ENCODE assay signal across 9 mouse cellular contexts in the genomic region with DNA sequence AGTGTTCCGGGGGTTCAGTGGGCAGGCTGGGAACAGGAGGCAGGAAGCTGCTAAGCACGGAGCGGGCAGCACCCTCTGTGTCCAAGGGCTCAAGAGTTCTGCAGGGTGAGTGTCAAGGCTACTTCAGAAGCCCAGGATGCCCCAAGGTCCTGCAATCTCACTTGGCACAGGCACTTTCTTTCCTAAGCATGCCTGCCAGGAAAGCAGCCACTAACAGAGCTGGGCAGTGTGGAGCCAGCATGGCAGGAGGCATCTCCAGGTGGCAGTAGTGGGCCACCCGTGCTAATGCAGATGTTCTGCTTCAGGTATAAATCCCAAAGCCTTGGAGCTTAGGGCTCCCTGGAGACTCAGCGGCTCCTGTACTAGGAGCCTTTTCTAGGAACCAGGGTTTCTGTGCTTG. TPM values are rescaled to one million over a fixed set of nuclear protein-coding genes. Genes with fewer than 3 reads are reported as not detected.
DNase-seq lines count a peak whose midpoint lies in the region; ATAC-seq and TF ChIP-seq lines count a peak whose summit lies in the region.
"Had no signal": no experiment of that assay in that cellular context is flagged by ENCODE, and none has a peak within 500 bp of the region (broad histone marks: within the 10 kb centered on the region; RNA-seq: fewer than 3 reads in every experiment).

No protein-coding gene starts in this region.

- DNase-seq in forebrain, postnatal 0 days, result no peak
- no peak for DNase-seq in forebrain, embryonic 14.5 days (ENCODE audit: low spot score)
- peak; percentile 61 for DNase-seq in midbrain, postnatal 0 days (ENCODE audit: low spot score)
- peak; percentile 57 to 58 for DNase-seq in heart, postnatal 14 days
- peak; percentile 59 for DNase-seq in stomach, postnatal 0 days (ENCODE audit: low spot score)
- no peak for DNase-seq in layer of hippocampus, postnatal 10 days (ENCODE audit: low spot score in 2 of 2)
- DNase-seq: right cerebral cortex, adult 18-20 months had no signal

- no peak overlapping the region for H3K9ac ChIP-seq in forebrain, postnatal 0 days
- no peak overlapping the region for H3K9ac ChIP-seq in forebrain, embryonic 14.5 days (ENCODE audit: low read length)
- no peak overlapping the region for H3K9ac ChIP-seq in midbrain, postnatal 0 days (replicated peaks; ENCODE audit: low read length, poor library complexity, severe bottlenecking)
- H3K9ac ChIP-seq in midbrain, embryonic 15.5 days, result no peak overlapping the region
- no peak overlapping the region for H3K9ac ChIP-seq in stomach, postnatal 0 days (ENCODE audit: low read length)
- H3K9ac ChIP-seq in forebrain, embryonic 13.5 days, result no peak overlapping the region

- intact Hi-C loops in heart, postnatal 14 days (cut with DNase I), result loop anchor here (2.0 kb wide), 1 partner anchor 39 kb away; no protein-coding TSS in a partner anchor

- no peak overlapping the region for H3K4me2 ChIP-seq in forebrain, postnatal 0 days (ENCODE audit: low read depth)
- no peak overlapping the region for H3K4me2 ChIP-seq in forebrain, embryonic 14.5 days (ENCODE audit: low read length)
- no peak overlapping the region for H3K4me2 ChIP-seq in midbrain, postnatal 0 days (ENCODE audit: low read depth, low read length, poor library complexity, severe bottlenecking)
- H3K4me2 ChIP-seq in midbrain, embryonic 15.5 days, result no peak overlapping the region
- H3K4me2 ChIP-seq in stomach, postnatal 0 days (replicated peaks; ENCODE audit: low read depth), result no peak overlapping the region
- H3K4me2 ChIP-seq in forebrain, embryonic 13.5 days, result no peak overlapping the region

- no peak for TF ChIP-seq EP300 in stomach, postnatal 0 days (optimal IDR thresholded peaks at IDR 0.05)

- WGBS in forebrain, postnatal 0 days, result 86% methylated on average over 5 of the region's 5 CpGs
- WGBS in forebrain, embryonic 14.5 days, result 86% methylated on average over 5 of the region's 5 CpGs
- 77% methylated on average over 5 of the region's 5 CpGs for WGBS in midbrain, postnatal 0 days
- WGBS in midbrain, embryonic 15.5 days, result 81% methylated on average over 5 of the region's 5 CpGs
- WGBS in stomach, postnatal 0 days, result 83% methylated on average over 5 of the region's 5 CpGs
- 86% methylated on average over 5 of the region's 5 CpGs for whole genome bisulfite sequencing in forebrain, embryonic 13.5 days

- H3K4me1 ChIP-seq in forebrain, postnatal 0 days (ENCODE audit: insufficient read depth), result peaks cover 8% of the 10 kb centered on the region
- peaks cover 20% of the 10 kb centered on the region for H3K4me1 ChIP-seq in forebrain, embryonic 14.5 days (ENCODE audit: control insufficient read depth, insufficient read depth, low read length)
- H3K4me1 ChIP-seq in midbrain, postnatal 0 days (ENCODE audit: insufficient read depth, low read length), result peaks cover 10% of the 10 kb centered on the region; the same call in 1 of the 2 replicates
- H3K4me1 ChIP-seq in midbrain, embryonic 15.5 days, result peaks cover 24% of the 10 kb centered on the region
- peaks cover 4% of the 10 kb centered on the region; the same call in 1 of the 2 replicates for H3K4me1 ChIP-seq in stomach, postnatal 0 days (replicated peaks; ENCODE audit: control insufficient read depth, insufficient read depth)
- H3K4me1 ChIP-seq in forebrain, embryonic 13.5 days, result peaks cover 28% of the 10 kb centered on the region

- no peaks in the 10 kb centered on the region for H3K9me3 ChIP-seq in forebrain, postnatal 0 days (ENCODE audit: low read length)
- H3K9me3 ChIP-seq in forebrain, embryonic 14.5 days (replicated peaks; ENCODE audit: control insufficient read depth, low read length), result no peaks in the 10 kb centered on the region
- H3K9me3 ChIP-seq in midbrain, postnatal 0 days (ENCODE audit: low read length), result no peaks in the 10 kb centered on the region
- H3K9me3 ChIP-seq in midbrain, embryonic 15.5 days, result no peaks in the 10 kb centered on the region
- no peaks in the 10 kb centered on the region for H3K9me3 ChIP-seq in stomach, postnatal 0 days (ENCODE audit: control insufficient read depth, low read length)
- no peaks in the 10 kb centered on the region for H3K9me3 ChIP-seq in forebrain, embryonic 13.5 days (replicated peaks)

- H3K36me3 ChIP-seq in forebrain, postnatal 0 days (ENCODE audit: insufficient read depth), result peaks cover 47% of the 10 kb centered on the region
- H3K36me3 ChIP-seq in forebrain, embryonic 14.5 days (ENCODE audit: control insufficient read depth, insufficient read depth, low read length), result peaks cover 46% of the 10 kb centered on the region
- H3K36me3 ChIP-seq in midbrain, postnatal 0 days (ENCODE audit: insufficient read depth, low read length), result peaks cover 36% of the 10 kb centered on the region
- H3K36me3 ChIP-seq in midbrain, embryonic 15.5 days (replicated peaks), result peaks cover 26% of the 10 kb centered on the region; the same call in 1 of the 2 replicates
- H3K36me3 ChIP-seq in stomach, postnatal 0 days (ENCODE audit: control insufficient read depth, insufficient read depth, low read length), result peaks cover 18% of the 10 kb centered on the region
- H3K36me3 ChIP-seq in forebrain, embryonic 13.5 days (ENCODE audit: poor library complexity, severe bottlenecking), result peaks cover 60% of the 10 kb centered on the region

- no peak for ATAC-seq in forebrain, postnatal 0 days
- no peak for ATAC-seq in forebrain, embryonic 14.5 days
- no peak for ATAC-seq in midbrain, postnatal 0 days (ENCODE audit: low FRiP score)
- ATAC-seq in midbrain, embryonic 15.5 days (replicated peaks), result no peak
- ATAC-seq in stomach, postnatal 0 days (ENCODE audit: low FRiP score, low TSS enrichment), result no peak
- no peak for ATAC-seq in forebrain, embryonic 13.5 days

- no peak overlapping the region for H3K4me3 ChIP-seq in forebrain, postnatal 0 days (ENCODE audit: low read depth, low read length)
- no peak overlapping the region for H3K4me3 ChIP-seq in forebrain, embryonic 14.5 days (ENCODE audit: low read depth, low read length)
- H3K4me3 ChIP-seq in midbrain, postnatal 0 days (ENCODE audit: low read depth, low read length), result no peak overlapping the region
- H3K4me3 ChIP-seq in midbrain, embryonic 15.5 days, result no peak overlapping the region
- no peak overlapping the region for H3K4me3 ChIP-seq in stomach, postnatal 0 days (ENCODE audit: low read depth, low read length)
- no peak overlapping the region for H3K4me3 ChIP-seq in forebrain, embryonic 13.5 days

- H3K27me3 ChIP-seq in forebrain, postnatal 0 days (ENCODE audit: insufficient read depth, low read length), result no peaks in the 10 kb centered on the region
- H3K27me3 ChIP-seq in forebrain, embryonic 14.5 days (replicated peaks; ENCODE audit: control insufficient read depth, insufficient read depth, low read length), result no peaks in the 10 kb centered on the region
- no peaks in the 10 kb centered on the region for H3K27me3 ChIP-seq in midbrain, postnatal 0 days (ENCODE audit: insufficient read depth, low read length)
- H3K27me3 ChIP-seq in midbrain, embryonic 15.5 days (replicated peaks), result no peaks in the 10 kb centered on the region
- H3K27me3 ChIP-seq in stomach, postnatal 0 days (ENCODE audit: control insufficient read depth, insufficient read depth, low read length), result no peaks in the 10 kb centered on the region
- no peaks in the 10 kb centered on the region for H3K27me3 ChIP-seq in forebrain, embryonic 13.5 days

- no peak overlapping the region for H3K27ac ChIP-seq in forebrain, postnatal 0 days (ENCODE audit: low read depth, low read length)
- no peak overlapping the region for H3K27ac ChIP-seq in forebrain, embryonic 14.5 days (ENCODE audit: low read depth, low read length)
- H3K27ac ChIP-seq in midbrain, postnatal 0 days (ENCODE audit: low read depth, low read length), result no peak overlapping the region
- H3K27ac ChIP-seq in midbrain, embryonic 15.5 days, result no peak overlapping the region
- no peak overlapping the region for H3K27ac ChIP-seq in stomach, postnatal 0 days (replicated peaks)
- no peak overlapping the region for H3K27ac ChIP-seq in forebrain, embryonic 13.5 days

- TF ChIP-seq CTCF in forebrain, postnatal 0 days (IDR thresholded peaks at IDR 0.05; ENCODE audit: low read depth), result peak; percentile 61
- TF ChIP-seq CTCF in midbrain, postnatal 0 days (IDR thresholded peaks at IDR 0.05), result peak; percentile 77
- peak; percentile 78 for TF ChIP-seq CTCF in stomach, postnatal 0 days (IDR thresholded peaks at IDR 0.05; ENCODE audit: low read depth)

RNA-seq across cellular contexts. Expression of gene Slc48a1, which starts 31.6 kb away (rescaled TPM):
- total RNA-seq in forebrain, postnatal 0 days (2014; rRNA removed), result 40.2 and 56.4 TPM in 2 replicates
- polyA plus RNA-seq in forebrain, postnatal 0 days (2015; fragmentation: Nextera tagmentation; extraction: Ambion mirVana), result 123 and 135 TPM in 2 replicates
- polyA plus RNA-seq in forebrain, embryonic 14.5 days (2014; fragmentation: Nextera tagmentation; extraction: Ambion mirVana), result 65.4 and 69.1 TPM in 2 replicates
- total RNA-seq in midbrain, postnatal 0 days (2014; rRNA removed), result 61.5 and 78.8 TPM in 2 replicates
- polyA plus RNA-seq in midbrain, postnatal 0 days (2015; fragmentation: Nextera tagmentation; extraction: Ambion mirVana), result 152 and 173 TPM in 2 replicates
- polyA plus RNA-seq in midbrain, embryonic 15.5 days (2015; fragmentation: Nextera tagmentation; extraction: Ambion mirVana), result 85.7 and 90.1 TPM in 2 replicates
- 10 to 100 TPM; 78.3 to 78.9 TPM for total RNA-seq in heart, postnatal 14 days (2021)
- 36.7 and 40.7 TPM in 2 replicates for polyA plus RNA-seq in stomach, postnatal 0 days (2015; fragmentation: Nextera tagmentation; extraction: Ambion mirVana)
- 44.1 and 45.2 TPM in 2 replicates for polyA plus RNA-seq in forebrain, embryonic 13.5 days (2015; fragmentation: Nextera tagmentation; extraction: Ambion mirVana)
- 100 to 1,000 TPM; 104 to 118 TPM for total RNA-seq in layer of hippocampus, postnatal 10 days (2021)

RNA-seq across cellular contexts. Expression of gene Hdac7, which starts 34.4 kb away (rescaled TPM):
- total RNA-seq in forebrain, postnatal 0 days (2014; rRNA removed), result 20.7 and 29.4 TPM in 2 replicates
- polyA plus RNA-seq in forebrain, postnatal 0 days (2015; fragmentation: Nextera tagmentation; extraction: Ambion mirVana), result 16.2 and 21.6 TPM in 2 replicates
- 19.5 and 20.0 TPM in 2 replicates for polyA plus RNA-seq in forebrain, embryonic 14.5 days (2014; fragmentation: Nextera tagmentation; extraction: Ambion mirVana)
- 22.4 and 24.2 TPM in 2 replicates for total RNA-seq in midbrain, postnatal 0 days (2014; rRNA removed)
- 28.7 and 29.2 TPM in 2 replicates for polyA plus RNA-seq in midbrain, postnatal 0 days (2015; fragmentation: Nextera tagmentation; extraction: Ambion mirVana)
- 31.8 and 34.5 TPM in 2 replicates for polyA plus RNA-seq in midbrain, embryonic 15.5 days (2015; fragmentation: Nextera tagmentation; extraction: Ambion mirVana)
- total RNA-seq in heart, postnatal 14 days (2021), result 10 to 100 TPM; 45.9 to 52.5 TPM
- 8.0 and 9.4 TPM in 2 replicates for polyA plus RNA-seq in stomach, postnatal 0 days (2015; fragmentation: Nextera tagmentation; extraction: Ambion mirVana)
- 20.3 and 23.3 TPM in 2 replicates for polyA plus RNA-seq in forebrain, embryonic 13.5 days (2015; fragmentation: Nextera tagmentation; extraction: Ambion mirVana)
- total RNA-seq in layer of hippocampus, postnatal 10 days (2021), result 10 to 100 TPM; 29.1 to 32.0 TPM

RNA-seq across cellular contexts. Expression of gene Rapgef3, which starts 42.2 kb away (rescaled TPM):
- 16.6 and 22.0 TPM in 2 replicates for total RNA-seq in forebrain, postnatal 0 days (2014; rRNA removed)
- 6.5 and 8.7 TPM in 2 replicates for polyA plus RNA-seq in forebrain, postnatal 0 days (2015; fragmentation: Nextera tagmentation; extraction: Ambion mirVana)
- polyA plus RNA-seq in forebrain, embryonic 14.5 days (2014; fragmentation: Nextera tagmentation; extraction: Ambion mirVana), result 4.9 and 6.4 TPM in 2 replicates
- 34.9 and 39.7 TPM in 2 replicates for total RNA-seq in midbrain, postnatal 0 days (2014; rRNA removed)
- polyA plus RNA-seq in midbrain, postnatal 0 days (2015; fragmentation: Nextera tagmentation; extraction: Ambion mirVana), result 15.8 and 16.5 TPM in 2 replicates
- polyA plus RNA-seq in midbrain, embryonic 15.5 days (2015; fragmentation: Nextera tagmentation; extraction: Ambion mirVana), result 15.4 and 16.8 TPM in 2 replicates
- 10 to 100 TPM; 32.7 to 34.3 TPM for total RNA-seq in heart, postnatal 14 days (2021)
- 3.2 and 4.2 TPM in 2 replicates for polyA plus RNA-seq in stomach, postnatal 0 days (2015; fragmentation: Nextera tagmentation; extraction: Ambion mirVana)
- polyA plus RNA-seq in forebrain, embryonic 13.5 days (2015; fragmentation: Nextera tagmentation; extraction: Ambion mirVana), result 6.7 and 7.8 TPM in 2 replicates
- 10 to 100 TPM; 37.3 to 43.3 TPM for total RNA-seq in layer of hippocampus, postnatal 10 days (2021)

Comparison
In these comparisons a context has a peak if more than half of its experiments do, and no peak if none do; other contexts are left out.
1. DNase-seq: peak in midbrain, postnatal 0 days (single experiment), heart, postnatal 14 days (2 of 2) and stomach, postnatal 0 days (single experiment); none in forebrain, postnatal 0 days (single experiment), forebrain, embryonic 14.5 days (single experiment) and layer of hippocampus, postnatal 10 days (0 of 2).
2. Peak in every context shown above with its lines, with median percentiles within 50 percentile points of each other: CTCF ChIP-seq.